Mouse (Mus musculus) layer of hippocampus, postnatal 10 days (tissue): Measurements from ENCODE around the gene Bpnt1. TPM values are rescaled to one million over a fixed set of nuclear protein-coding genes. Genes with fewer than 3 reads are reported as not detected.

Source experiments
- DNase-seq, 2 experiments: peaks; one replicate each; pipeline ENCODE4 v3.0.0; 2021; ENCODE audit warnings: low spot score in 2 of 2
- total RNA-seq, 2 experiments: library from RNA; stranded (reverse); gene quantifications; 2 replicates each; pipeline ENCODE4 v1.2.3; 2021

The Bpnt1 gene
- total RNA-seq, 2 experiments from 2014 or later = 65.9 to 70.0 TPM

GRCm38 (mm10) chr1:185329851-185330250, 2.1 kb upstream of the Bpnt1 start:
- DNase-seq = no peak

GRCm38 (mm10) chr1:185331364-185331763, 585 bp upstream of the Bpnt1 start:
- no peak for DNase-seq

- DNase-seq = no peak
These were observed 1.7 kb downstream of the Bpnt1 start for GRCm38 (mm10) chr1:185333651-185334050.

- no peak for DNase-seq
These were observed 2.2 kb downstream of the Bpnt1 start for GRCm38 (mm10) chr1:185334136-185334535.

- DNase-seq = no peak
These were observed 3.3 kb downstream of the Bpnt1 start for GRCm38 (mm10) chr1:185335231-185335765.

GRCm38 (mm10) chr1:185336535-185336934, 4.6 kb downstream of the Bpnt1 start:
- DNase-seq = no peak

GRCm38 (mm10) chr1:185342441-185342840, 10.5 kb downstream of the Bpnt1 start:
- no peak for DNase-seq

- no peak for DNase-seq
These were observed 11.5 kb downstream of the Bpnt1 start for GRCm38 (mm10) chr1:185343422-185343821.

- no peak for DNase-seq
These were observed 14.2 kb downstream of the Bpnt1 start for GRCm38 (mm10) chr1:185346188-185346587.

- no peak for DNase-seq
These were observed 17.8 kb downstream of the Bpnt1 start for GRCm38 (mm10) chr1:185349741-185350140.

- DNase-seq = no peak
These were observed 18.7 kb downstream of the Bpnt1 start for GRCm38 (mm10) chr1:185350611-185351010.

GRCm38 (mm10) chr1:185352151-185352550, 20.2 kb downstream of the Bpnt1 start:
- DNase-seq = no peak

- no peak for DNase-seq
These were observed 21.4 kb downstream of the Bpnt1 start for GRCm38 (mm10) chr1:185353351-185353750.

GRCm38 (mm10) chr1:185354731-185355130, 22.8 kb downstream of the Bpnt1 start:
- no peak for DNase-seq

- DNase-seq = no peak
These were observed 24.3 kb downstream of the Bpnt1 start for GRCm38 (mm10) chr1:185356246-185356645.

- DNase-seq = no peak
These were observed 26.3 kb downstream of the Bpnt1 start for GRCm38 (mm10) chr1:185358211-185358610.

GRCm38 (mm10) chr1:185362677-185363520, 30.9 kb downstream of the Bpnt1 start, which contains the start of gene Eprs:
Gene Eprs, plus strand, starts transcription at chr1:185363044.
- peak; percentile 99 for DNase-seq

- peak; percentile 38 to 39 for DNase-seq
These were observed 31.7 kb downstream of the Bpnt1 start for GRCm38 (mm10) chr1:185363526-185364182.

GRCm38 (mm10) chr1:185364183-185364540, 32.2 kb downstream of the Bpnt1 start:
- DNase-seq = no peak

GRCm38 (mm10) chr1:185367383-185367782, 35.4 kb downstream of the Bpnt1 start:
- no peak for DNase-seq

GRCm38 (mm10) chr1:185369979-185370378, 38.0 kb downstream of the Bpnt1 start:
- no peak for DNase-seq

- no peak for DNase-seq
These were observed 44.4 kb downstream of the Bpnt1 start for GRCm38 (mm10) chr1:185376390-185376789.
